Mouse (Mus musculus) ES-E14 (cell line): ENCODE results near the gene Olfr156. TPM values are rescaled to one million over a fixed set of nuclear protein-coding genes. Genes with fewer than 3 reads are reported as not detected.

ENCODE experiments used
- DNase-seq: peaks from one replicate; pipeline ENCODE4 v3.0.0-alpha.2; 2013; ENCODE audit warnings: low read depth, low spot score
- H3K27ac ChIP-seq: 2 replicates; pipeline ENCODE4 v1.5.1; 2012; ENCODE audit warnings: low read depth, mild to moderate bottlenecking, low read length, moderate library complexity, mixed read lengths; ENCODE audit not compliant: poor library complexity, insufficient read depth, severe bottlenecking
- H3K36me3 ChIP-seq: 2 replicates; pipeline ENCODE4 v1.6.1; 2012; ENCODE audit warnings: mild to moderate bottlenecking, low read length, moderate library complexity, mixed read lengths; ENCODE audit not compliant: control insufficient read depth, poor library complexity, insufficient read depth, severe bottlenecking
- H3K4me1 ChIP-seq, 2 experiments: fragments of 150-350 bp in 1 of 2; sonication (generic) in 1 of 2; 2 replicates each; pipeline ENCODE4 v1.6.1; 2012; ENCODE audit warnings: low read length in 2 of 2, mild to moderate bottlenecking in 1 of 2, mixed read lengths in 1 of 2; ENCODE audit not compliant: control insufficient read depth in 2 of 2, insufficient read depth in 2 of 2, poor library complexity in 1 of 2
- H3K4me3 ChIP-seq, 2 experiments: fragments of 150-350 bp in 1 of 2; sonication (generic) in 1 of 2; 2 replicates each; pipeline ENCODE4 v1.5.1; 2012; ENCODE audit warnings: low read length in 2 of 2, low read depth in 1 of 2, mild to moderate bottlenecking in 1 of 2, mixed read lengths in 1 of 2; ENCODE audit not compliant: insufficient read depth in 1 of 2, poor library complexity in 1 of 2, severe bottlenecking in 1 of 2
- H3K9ac ChIP-seq: 2 replicates; pipeline ENCODE4 v1.6.1; 2012; ENCODE audit warnings: low read depth, mild to moderate bottlenecking, low read length, mixed read lengths; ENCODE audit not compliant: poor library complexity, insufficient read depth, severe bottlenecking
- H3K9me3 ChIP-seq: fragments of 150-350 bp; sonication (generic); 2 replicates; pipeline ENCODE4 v1.6.1; 2012; ENCODE audit warnings: low read depth, mild to moderate bottlenecking, low read length; ENCODE audit not compliant: control insufficient read depth, insufficient read depth
- CHD2 ChIP-seq: IDR thresholded peaks from 2 replicates; pipeline ENCODE4 v1.6.1; 2014; ENCODE audit warnings: mild to moderate bottlenecking, low read depth, low read length, inconsistent platforms
- HCFC1 ChIP-seq: IDR thresholded peaks from 2 replicates; pipeline ENCODE4 v1.6.1; 2012; ENCODE audit warnings: low read length, inconsistent platforms, borderline replicate concordance; ENCODE audit not compliant: insufficient read depth
- MAFK ChIP-seq: IDR thresholded peaks from 2 replicates; pipeline ENCODE4 v1.6.1; 2014; ENCODE audit warnings: mild to moderate bottlenecking, low read depth, low read length, inconsistent platforms; ENCODE audit not compliant: insufficient read depth
- ZC3H11A ChIP-seq: IDR thresholded peaks from 2 replicates; pipeline ENCODE4 v1.6.1; 2012; ENCODE audit warnings: low read depth, mild to moderate bottlenecking, inconsistent platforms, low read length, borderline replicate concordance
- ZNF384 ChIP-seq: IDR thresholded peaks from 2 replicates; pipeline ENCODE4 v1.6.1; 2012; ENCODE audit warnings: low read depth, low read length, inconsistent platforms
- in situ Hi-C, 2 experiments: fragments of 600-800 bp; cut with MboI; formaldehyde crosslinking; loops; one replicate each; pipeline ENCODE4 v1.15.1; 2025; ENCODE audit warnings: low sequenced_read_pairs in 2 of 2, inconsistent platforms in 1 of 2; ENCODE audit not compliant: unreplicated experiment in 2 of 2
- total RNA-seq: library from RNA; depleted of rRNA; stranded (reverse); fragments of 300-350 nt; gene quantifications from 2 replicates; pipeline ENCODE4 v1.2.3, GENCODE M21; 2012; rRNA removed

Gene Olfr156
- total RNA-seq = not detected in 2 replicates

DNA sequence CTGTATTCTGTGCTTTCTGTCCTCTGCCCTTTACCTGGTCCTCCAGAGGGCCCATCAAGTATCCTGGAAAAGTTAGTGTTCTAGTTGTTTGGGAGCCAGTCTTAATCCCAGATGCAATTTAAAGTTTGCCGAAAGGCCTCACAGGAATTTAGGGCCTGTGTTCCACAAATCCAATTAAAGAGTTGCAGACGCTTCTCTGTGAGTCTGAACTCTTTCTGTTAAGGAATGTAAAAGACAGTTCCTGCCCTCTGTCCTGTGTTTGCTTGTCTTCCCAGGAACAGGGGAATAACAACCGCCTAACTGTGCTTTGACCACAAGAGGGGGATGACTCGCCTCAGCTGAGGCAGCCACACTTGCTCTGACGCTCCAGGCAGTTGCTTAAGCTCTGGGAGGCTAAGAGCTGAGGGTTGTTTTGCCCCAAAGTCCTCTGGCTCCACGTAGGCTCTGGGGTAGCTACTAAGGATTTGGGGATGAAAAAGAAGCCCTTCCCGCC, at the start of gene Olfr156:
TSS of gene Olfr156 (minus strand) at position 51 of the 493 bp plus-strand sequence.
- H3K36me3 ChIP-seq = no peaks in the 10 kb centered on the region
- H3K4me3 ChIP-seq = no peak within 1 kb of the TSS
- no peak within 1 kb of the TSS for H3K9ac ChIP-seq
- peak; percentile 30 for DNase-seq
- TF ChIP-seq MAFK (no peak), ZNF384 (no peak)
- in situ Hi-C loops = no loop called here
- H3K4me1 ChIP-seq = peaks cover 0 to 8% of the 10 kb centered on the region in 2 experiments; a peak in 1 of 4 replicates
- H3K27ac ChIP-seq = no peak within 1 kb of the TSS
- no peaks in the 10 kb centered on the region for H3K9me3 ChIP-seq

DNA sequence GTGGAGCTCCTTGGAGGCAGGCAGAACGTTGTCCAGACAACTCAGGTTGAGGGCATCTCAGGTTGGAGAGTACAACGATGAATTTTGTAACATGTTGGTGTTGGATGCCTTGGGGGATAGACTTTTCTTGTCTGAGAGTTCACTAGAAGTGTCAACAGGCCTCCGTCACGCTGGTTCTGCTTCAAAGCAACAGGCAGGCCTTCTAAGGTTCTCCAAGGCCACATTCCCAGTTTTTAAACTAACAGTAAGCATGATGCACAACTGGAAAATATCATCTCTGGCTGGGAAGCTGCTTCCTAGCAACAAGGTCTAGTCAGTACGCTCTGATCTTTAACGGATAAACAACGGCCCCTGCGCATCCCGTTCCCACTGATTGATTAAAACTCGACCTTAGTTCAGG, 46.1 kb upstream of the Olfr156 start:
- Histone ChIP-seq H3K9ac (no peak overlapping the region), H3K4me1 (peaks cover 0 to under 1% of the 10 kb centered on the region in 2 experiments; a peak in 1 of 4 replicates), H3K9me3 (no peaks in the 10 kb centered on the region), H3K4me3 (no peak overlapping the region), H3K36me3 (no peaks in the 10 kb centered on the region), H3K27ac (no peak overlapping the region)
- TF ChIP-seq ZNF384 = no peak
- TF ChIP-seq CHD2 = no peak
- TF ChIP-seq HCFC1 = no peak
- TF ChIP-seq MAFK = no peak
- TF ChIP-seq ZC3H11A = no peak
- no peak for DNase-seq
- in situ Hi-C loops = loop anchor here (25.0 kb wide), 1 partner anchor 133 kb away; the partner anchor contains the start of genes Hrct1 (in 2 of the 2) and Spaar (in 2 of the 2)

DNA sequence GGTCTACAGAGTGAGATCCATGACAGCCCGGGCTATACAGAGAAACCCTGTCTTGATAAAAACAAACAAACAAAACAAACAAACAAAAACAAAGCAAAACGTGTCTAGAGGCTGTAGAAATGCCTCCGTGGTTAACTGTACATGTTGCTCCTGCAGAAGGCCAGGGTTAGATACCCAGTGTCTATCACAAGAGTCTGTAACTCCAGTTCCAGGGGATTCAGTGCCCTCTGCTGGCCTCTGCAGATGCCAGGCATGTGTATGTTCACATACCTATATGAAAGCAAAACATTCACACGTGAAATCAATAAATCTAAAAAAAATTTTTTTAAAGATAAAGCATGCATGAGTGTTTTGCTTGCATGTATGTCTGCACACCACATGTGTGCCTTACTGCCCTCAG, 39.6 kb upstream of the Olfr156 start:
- Histone ChIP-seq H3K4me1 (no peaks in the 10 kb centered on the region), H3K4me3 (no peak overlapping the region), H3K27ac (no peak overlapping the region), H3K9ac (no peak overlapping the region), H3K9me3 (no peaks in the 10 kb centered on the region), H3K36me3 (no peaks in the 10 kb centered on the region)
- TF ChIP-seq MAFK = no peak
- TF ChIP-seq HCFC1 = no peak
- no peak for TF ChIP-seq ZNF384
- TF ChIP-seq CHD2 = no peak
- no peak for TF ChIP-seq ZC3H11A
- in situ Hi-C loops = loop anchor here (25.0 kb wide), 1 partner anchor 126 kb away; the partner anchor contains the start of genes Hrct1 (in 2 of the 2) and Spaar (in 2 of the 2)
- no peak for DNase-seq

DNA sequence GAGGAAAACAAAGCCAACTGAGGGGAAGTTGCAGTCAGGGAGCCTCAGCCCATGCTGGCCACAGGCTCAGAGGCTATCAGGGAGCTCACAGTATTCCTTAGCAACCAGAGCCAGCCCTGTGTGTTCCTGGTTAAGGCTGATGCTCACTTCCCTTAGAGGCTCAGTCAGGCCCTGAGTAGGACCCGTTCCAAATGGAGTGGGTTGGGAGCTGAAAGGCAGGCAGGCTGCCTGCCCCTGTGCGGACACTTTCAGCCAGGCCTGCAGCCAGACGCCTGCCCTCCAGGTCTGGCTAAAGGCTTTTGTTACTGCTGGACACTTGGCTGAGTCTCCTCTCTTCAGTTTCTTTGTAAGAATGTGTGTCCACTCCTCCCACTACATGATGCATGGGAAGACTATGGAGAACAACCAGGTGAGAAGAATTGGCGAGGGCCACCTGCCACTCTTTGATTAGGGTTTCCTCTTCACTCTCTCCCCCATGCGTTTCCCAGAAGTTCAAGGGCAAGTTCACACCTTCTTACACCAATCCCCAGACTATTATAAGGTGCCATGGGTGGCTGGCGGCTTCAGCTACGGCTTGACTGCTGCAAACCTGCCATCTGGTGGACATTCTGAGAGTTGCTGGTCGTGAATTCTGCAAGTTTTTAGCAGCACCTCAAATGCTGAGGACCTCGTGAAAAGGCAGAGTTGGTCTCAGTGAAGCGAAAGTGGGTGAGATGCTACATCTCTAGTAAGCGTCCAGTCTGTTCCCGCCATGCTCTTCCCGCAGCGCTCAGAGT, 37.2 kb upstream of the Olfr156 start:
- in situ Hi-C loops = loop anchor here (25.0 kb wide), 1 partner anchor 124 kb away; the partner anchor contains the start of genes Hrct1 (in 2 of the 2) and Spaar (in 2 of the 2)
- no peaks in the 10 kb centered on the region for H3K4me1 ChIP-seq
- no peaks in the 10 kb centered on the region for H3K36me3 ChIP-seq
- DNase-seq = peak; percentile 74
- no peak overlapping the region for H3K27ac ChIP-seq
- no peak overlapping the region for H3K4me3 ChIP-seq
- no peak overlapping the region for H3K9ac ChIP-seq
- no peaks in the 10 kb centered on the region for H3K9me3 ChIP-seq
- TF ChIP-seq MAFK (no peak), ZC3H11A (peak; percentile 83)
